Mouse (Mus musculus) intestine, embryonic 16.5 days (tissue): ENCODE measurements around the gene Gm20721. TPM values are rescaled to one million over a fixed set of nuclear protein-coding genes. Genes with fewer than 3 reads are reported as not detected.
A peak's percentile ranks its signal among the peaks of the same experiment; 100 is the strongest.

Source experiments
- ATAC-seq: fragments of 200-750 bp; cut with Nextera tagmentation; 2 replicates; pipeline ENCODE4 v1.8.0; 2017; ENCODE audit warnings: moderate TSS enrichment, moderate library complexity
- H3K27ac ChIP-seq: fragments of 300-500 bp; sonication (generic); 2 replicates; pipeline ENCODE4 v1.5.1; 2014; ENCODE audit warnings: mild to moderate bottlenecking, low read length
- H3K27me3 ChIP-seq: fragments of 300-500 bp; sonication (generic); replicated peaks from 2 replicates; pipeline ENCODE4 v1.6.1; 2014; ENCODE audit warnings: low read length, control low read depth, mixed read lengths; ENCODE audit not compliant: control insufficient read depth, insufficient read depth
- H3K36me3 ChIP-seq: fragments of 300-500 bp; sonication (generic); 2 replicates; pipeline ENCODE4 v1.6.1; 2014; ENCODE audit warnings: low read length, control low read depth; ENCODE audit not compliant: control insufficient read depth, insufficient read depth
- H3K4me1 ChIP-seq: fragments of 300-500 bp; sonication (generic); 2 replicates; pipeline ENCODE4 v1.6.1; 2014; ENCODE audit warnings: low read length, control low read depth, mixed read lengths; ENCODE audit not compliant: control insufficient read depth, insufficient read depth
- H3K4me2 ChIP-seq: fragments of 300-500 bp; sonication (generic); 2 replicates; pipeline ENCODE4 v1.6.1; 2014; ENCODE audit warnings: low read depth, low read length, control low read depth
- H3K4me3 ChIP-seq: fragments of 300-500 bp; sonication (generic); 2 replicates; pipeline ENCODE4 v1.5.1; 2014; ENCODE audit warnings: mild to moderate bottlenecking, low read length
- H3K9ac ChIP-seq: fragments of 300-500 bp; sonication (generic); 2 replicates; pipeline ENCODE4 v1.6.1; 2014; ENCODE audit warnings: low read depth, low read length
- H3K9me3 ChIP-seq: fragments of 300-500 bp; sonication (generic); 2 replicates; pipeline ENCODE4 v1.6.1; 2016; ENCODE audit warnings: low read length, control low read depth; ENCODE audit not compliant: control insufficient read depth
- WGBS: fragments of 180-500 bp; shearing (Covaris S2); extraction: QIAGEN DNeasy Blood & Tissue Kit; methylation state at CpG from one replicate; pipeline ENCODE4 v1.1.7; 2014; 5-methylcytosine and 5-hydroxymethylcytosine counted together
- polyA plus RNA-seq: library from polyadenylated mRNA; unstranded; fragments of >200 nt; fragmentation: Nextera tagmentation; extraction: Ambion mirVana; gene quantifications from 2 replicates; pipeline ENCODE4 v1.2.1, GENCODE M21; 2015

Gene Gm20721
- polyA plus RNA-seq, 1 experiment from 2014 or later, result 98.1 TPM

- Histone ChIP-seq H3K4me1 (peaks cover 10% of the 10 kb centered on the region), H3K4me3 (peak overlapping the region; percentile 63), H3K4me2 (peak overlapping the region; percentile 62), H3K9ac (peak overlapping the region; percentile 30), H3K9me3 (peaks cover 44% of the 10 kb centered on the region), H3K36me3 (peaks cover 7% of the 10 kb centered on the region; the same call in 1 of the 2 replicates), H3K27me3 (peaks cover 22% of the 10 kb centered on the region), H3K27ac (0 out of 2 replicates have a peak overlapping the region, but pooled peaks have one; percentile 1)
- WGBS, result 50% methylated on average over 29 of the region's 29 CpGs
- ATAC-seq, result peak; percentile 16; the same call in 1 of the 2 replicates
These were observed 50.5 kb downstream of the Gm20721 start for GRCm38 (mm10) chr2:174295900-174296465.

- H3K27ac ChIP-seq, result peak overlapping the region; percentile 74
- H3K27me3 ChIP-seq, result peaks cover 22% of the 10 kb centered on the region
- H3K4me2 ChIP-seq, result peak overlapping the region; percentile 62
- peak; percentile 94 for ATAC-seq
- H3K4me3 ChIP-seq, result peak overlapping the region; percentile 63
- H3K9me3 ChIP-seq, result peaks cover 39% of the 10 kb centered on the region
- peaks cover 10% of the 10 kb centered on the region for H3K4me1 ChIP-seq
- 43% methylated on average over 36 of the region's 36 CpGs for WGBS
- H3K9ac ChIP-seq, result peak overlapping the region; percentile 74
- peaks cover 7% of the 10 kb centered on the region; the same call in 1 of the 2 replicates for H3K36me3 ChIP-seq
These were observed 51.2 kb downstream of the Gm20721 start for GRCm38 (mm10) chr2:174295175-174295899.

GRCm38 (mm10) chr2:174294457-174294856 is 52.1 kb downstream of the Gm20721 start:
- 52% methylated on average over 8 of the region's 8 CpGs for WGBS
- Histone ChIP-seq H3K4me3 (peak overlapping the region; percentile 63), H3K9me3 (peaks cover 31% of the 10 kb centered on the region), H3K9ac (peak overlapping the region; percentile 74), H3K27me3 (peaks cover 17% of the 10 kb centered on the region), H3K4me1 (peaks cover 10% of the 10 kb centered on the region), H3K36me3 (peaks cover 4% of the 10 kb centered on the region; the same call in 1 of the 2 replicates), H3K27ac (peak overlapping the region; percentile 74), H3K4me2 (peak overlapping the region; percentile 62)
- ATAC-seq, result no peak

- no peak for ATAC-seq
- H3K4me2 ChIP-seq, result peak overlapping the region; percentile 32; the same call in 1 of the 2 replicates
- no peak overlapping the region for H3K9ac ChIP-seq
- peaks cover 4% of the 10 kb centered on the region; the same call in 1 of the 2 replicates for H3K27me3 ChIP-seq
- 41% methylated on average over 2 of the region's 2 CpGs for WGBS
- H3K4me1 ChIP-seq, result peaks cover 8% of the 10 kb centered on the region
- peaks cover 3% of the 10 kb centered on the region for H3K36me3 ChIP-seq
- peaks cover 14% of the 10 kb centered on the region for H3K9me3 ChIP-seq
- H3K4me3 ChIP-seq, result no peak overlapping the region
- no peak overlapping the region for H3K27ac ChIP-seq
These were observed 54.9 kb downstream of the Gm20721 start for GRCm38 (mm10) chr2:174291662-174292030.

GRCm38 (mm10) chr2:174291029-174291661 is 55.4 kb downstream of the Gm20721 start:
- Histone ChIP-seq H3K27ac (no peak overlapping the region), H3K4me1 (peaks cover 8% of the 10 kb centered on the region), H3K9ac (no peak overlapping the region), H3K4me3 (no peak overlapping the region), H3K36me3 (peaks cover 8% of the 10 kb centered on the region), H3K27me3 (peaks cover 8% of the 10 kb centered on the region), H3K4me2 (no peak overlapping the region), H3K9me3 (peaks cover 10% of the 10 kb centered on the region)
- WGBS, result 53% methylated on average over 8 of the region's 8 CpGs
- no peak for ATAC-seq

- Histone ChIP-seq H3K27ac (no peak overlapping the region), H3K9me3 (peaks cover 20% of the 10 kb centered on the region), H3K27me3 (peaks cover 22% of the 10 kb centered on the region), H3K4me3 (no peak overlapping the region), H3K9ac (no peak overlapping the region), H3K4me2 (no peak overlapping the region), H3K4me1 (peaks cover 11% of the 10 kb centered on the region), H3K36me3 (peaks cover 30% of the 10 kb centered on the region)
- no peak for ATAC-seq
- 49% methylated on average over 12 of the region's 12 CpGs for WGBS
These were observed 57.7 kb downstream of the Gm20721 start for GRCm38 (mm10) chr2:174288673-174289430.

- H3K9me3 ChIP-seq, result peaks cover 20% of the 10 kb centered on the region
- peaks cover 36% of the 10 kb centered on the region for H3K36me3 ChIP-seq
- no peak overlapping the region; the same call in 1 of the 2 replicates for H3K4me3 ChIP-seq
- H3K27ac ChIP-seq, result no peak overlapping the region
- no peak overlapping the region for H3K4me2 ChIP-seq
- H3K4me1 ChIP-seq, result peaks cover 10% of the 10 kb centered on the region
- H3K9ac ChIP-seq, result no peak overlapping the region
- peaks cover 25% of the 10 kb centered on the region for H3K27me3 ChIP-seq
- 41% methylated on average over 7 of the region's 7 CpGs for WGBS
- ATAC-seq, result no peak
These were observed 58.6 kb downstream of the Gm20721 start for GRCm38 (mm10) chr2:174287921-174288320.

GRCm38 (mm10) chr2:174285921-174286470 is 60.5 kb downstream of the Gm20721 start:
- Histone ChIP-seq H3K27ac (no peak overlapping the region), H3K36me3 (peaks cover 36% of the 10 kb centered on the region)
- WGBS, result 50% methylated on average over 34 of the region's 34 CpGs

More at GRCm38 (mm10) chr2:174285921-174286470, 60.5 kb downstream of the Gm20721 start:
- ATAC-seq, result no peak
- H3K27me3 ChIP-seq, result peaks cover 25% of the 10 kb centered on the region
- H3K9ac ChIP-seq, result no peak overlapping the region
- no peak overlapping the region for H3K4me2 ChIP-seq
- H3K4me1 ChIP-seq, result 0 out of 2 replicates have a peak, but pooled peaks cover 4% of the 10 kb centered on the region
- peaks cover 20% of the 10 kb centered on the region for H3K9me3 ChIP-seq
- peak overlapping the region; percentile 39 for H3K4me3 ChIP-seq
